Mouse (Mus musculus) gastrocnemius, postnatal 14 days (tissue): ENCODE measurements around the gene Grhl3. TPM values are rescaled to one million over a fixed set of nuclear protein-coding genes. Genes with fewer than 3 reads are reported as not detected.

Source experiments
- DNase-seq: peaks from one replicate; pipeline ENCODE4 v3.0.0; 2021; ENCODE audit warnings: mixed read lengths
- intact Hi-C: fragments of 180-260 bp; cut with DNase I; formaldehyde crosslinking; loops from one replicate; pipeline ENCODE4 v1.15.1; 2025; ENCODE audit warnings: low total_unique reads
- microRNA-seq, 2 experiments: library from miRNA; unstranded; fragments of <30 nt; microRNA quantifications; one replicate each; pipeline ENCODE4 v1.2.0; 2021
- total RNA-seq, 2 experiments: library from RNA; stranded (reverse); gene quantifications; 2 replicates each; pipeline ENCODE4 v1.2.3; 2021

The Grhl3 gene
- total RNA-seq, 2 experiments from 2014 or later = 0.16 to 0.29 TPM

GRCm38 (mm10) chr4:135498136-135498535 is 75.3 kb downstream of the Grhl3 start:
- intact Hi-C loops = no loop called here
- no peak for DNase-seq

GRCm38 (mm10) chr4:135495810-135496209 is 77.6 kb downstream of the Grhl3 start:
- DNase-seq = peak; percentile 42
- intact Hi-C loops = no loop called here

DNA sequence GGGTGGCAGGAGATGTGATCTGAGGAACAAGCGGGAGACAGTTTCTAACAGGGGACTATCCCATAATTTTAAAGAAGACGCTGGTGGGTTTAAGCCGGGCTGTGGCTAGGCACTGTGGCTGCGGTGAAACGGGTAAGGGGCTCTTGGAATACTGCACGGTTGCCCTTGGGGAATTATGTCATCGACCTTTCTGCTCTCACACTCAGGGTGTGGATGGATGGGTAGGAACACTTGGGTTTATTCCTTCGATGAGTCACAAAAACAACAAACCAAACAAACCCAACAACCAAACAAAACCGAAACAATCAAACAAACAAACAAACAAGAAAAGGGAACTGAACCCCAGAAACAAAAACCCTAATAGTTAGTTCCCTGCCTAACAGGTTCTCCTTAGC is 78.0 kb downstream of the Grhl3 start:
- intact Hi-C loops = no loop called here
- DNase-seq = no peak

GRCm38 (mm10) chr4:135494521-135495396 is 78.7 kb downstream of the Grhl3 start, which contains the start of the genes Stpg1 and Nipal3:
Stpg1 (plus strand) TSS chr4:135494790.
Nipal3 (minus strand) TSS chr4:135495038.
- DNase-seq = peak; percentile 84
- intact Hi-C loops = no loop called here

- no peak for DNase-seq
- intact Hi-C loops = no loop called here
Observed at GRCm38 (mm10) chr4:135493691-135494520, 79.5 kb downstream of the Grhl3 start.

GRCm38 (mm10) chr4:135493271-135493670 is 80.2 kb downstream of the Grhl3 start:
- intact Hi-C loops = no loop called here

More at GRCm38 (mm10) chr4:135493271-135493670, 80.2 kb downstream of the Grhl3 start:
- no peak for DNase-seq

Small RNAs within 50 kb of the gene (microRNA-seq; reads per million reads assigned to microRNA genes)
- 0 reads per million in 2 experiments for gene Gm25317

Other genes with a start within 250 kb of the Grhl3 start
- gene Srrm1, start 220.3 kb downstream of the Grhl3 start, total RNA-seq = 10 to 100 TPM; 57.8 to 68.3 TPM
- gene Ncmap, start 175.4 kb downstream of the Grhl3 start, total RNA-seq = 10 to 100 TPM in 1 of 2 experiments, 1 to 10 TPM in 1; 5.6 to 19.2 TPM
- gene Rcan3, start 139.8 kb downstream of the Grhl3 start, total RNA-seq = 1 to 10 TPM; 6.1 to 6.7 TPM
- gene Stpg1, start 78.8 kb downstream of the Grhl3 start, total RNA-seq = under 1 TPM in 1 of 2 experiments, not detected in 1; 0.22 TPM
- 10 to 100 TPM in 1 of 2 experiments, 1 to 10 TPM in 1; 7.4 to 11.0 TPM for gene Nipal3, start 78.6 kb downstream of the Grhl3 start, total RNA-seq
- under 1 TPM; 0.23 to 0.42 TPM for gene Ifnlr1, start 112.7 kb upstream of the Grhl3 start, total RNA-seq
- under 1 TPM; 0.13 to 0.49 TPM for gene Il22ra1, start 154.5 kb upstream of the Grhl3 start, total RNA-seq
- gene Myom3, start 186.1 kb upstream of the Grhl3 start, total RNA-seq = 10 to 100 TPM; 36.6 to 76.7 TPM